In the genomic region with DNA sequence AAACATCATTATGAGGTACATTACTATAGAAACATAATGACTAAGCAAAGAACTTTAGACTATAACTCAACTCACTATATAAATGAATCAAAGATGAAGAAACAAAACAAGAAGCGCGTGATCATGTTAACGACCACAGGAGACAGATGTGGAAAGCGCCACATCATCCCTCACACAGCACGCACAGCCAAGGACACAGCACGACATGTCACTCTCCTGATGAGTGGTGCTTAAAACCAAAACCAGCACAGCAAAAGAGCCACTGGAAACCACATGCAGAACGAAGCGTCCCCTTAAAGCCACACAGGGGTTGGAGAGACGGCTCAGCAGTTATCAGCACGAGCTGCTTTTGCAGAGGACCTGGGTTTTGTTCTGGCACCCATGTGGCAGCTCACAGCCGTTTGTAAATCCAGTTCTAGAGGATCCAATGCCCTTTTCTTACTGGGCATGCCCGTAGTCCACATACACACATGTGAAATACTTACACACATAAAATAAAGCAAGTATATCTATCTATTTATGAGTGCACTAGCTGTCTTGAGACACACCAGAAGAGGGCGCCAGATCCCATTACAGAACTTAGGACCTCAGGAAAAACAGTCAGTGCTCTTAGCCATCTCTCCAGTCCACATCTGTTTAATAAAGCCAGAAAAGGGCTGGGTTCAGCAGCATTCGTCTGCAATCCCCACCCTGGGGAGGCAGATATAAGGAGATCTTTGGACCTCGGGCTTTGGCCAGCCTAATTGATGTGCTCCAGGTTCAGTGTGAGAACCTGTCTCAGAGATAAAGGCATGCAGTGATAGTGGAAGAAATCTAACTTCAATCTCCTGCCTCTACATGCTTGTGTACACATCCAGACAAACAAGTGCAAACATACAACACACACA, we compare ENCODE assay signal across 18 mouse cellular contexts. TPM values are rescaled to one million over a fixed set of nuclear protein-coding genes. Genes with fewer than 3 reads are reported as not detected.
DNase-seq lines count a peak whose midpoint lies in the region; ATAC-seq and TF ChIP-seq lines count a peak whose summit lies in the region.
"Had no signal": no experiment of that assay in that cellular context is flagged by ENCODE, and none has a peak within 500 bp of the region (broad histone marks: within the 10 kb centered on the region; RNA-seq: fewer than 3 reads in every experiment).

No protein-coding gene starts in this region.

- no peak for TF ChIP-seq EP300 in liver, embryonic 14.5 days (IDR thresholded peaks at IDR 0.05; ENCODE audit: low read depth)

- peak; percentile 40 for TF ChIP-seq CTCF in liver, embryonic 14.5 days (IDR thresholded peaks at IDR 0.05; ENCODE audit: low read depth)

- no peak for DNase-seq in liver, embryonic 14.5 days (ENCODE audit: low read depth in 3 of 3, low spot score in 3 of 3)
- DNase-seq in liver (no peak), 416B (ENCODE audit: low read depth) (peak; percentile 82)
- peak; percentile 40 for DNase-seq in CD4-positive helper T cell, adult 2 months (ENCODE audit: low read depth, low spot score)
- no peak for DNase-seq in kidney, postnatal 4 days
- no peak for DNase-seq in adrenal gland, postnatal 25 days
- DNase-seq: kidney, postnatal 25 days; layer of hippocampus, postnatal 36 days; lung, adult 2 months; spleen, adult 18-20 months had no signal

- no peaks in the 10 kb centered on the region for H3K27me3 ChIP-seq in liver, embryonic 14.5 days (ENCODE audit: control insufficient read depth, insufficient read depth, low read length)
- no peaks in the 10 kb centered on the region for H3K27me3 ChIP-seq in forebrain, embryonic 12.5 days
- H3K27me3 ChIP-seq: heart, embryonic 15.5 days; hindbrain, embryonic 15.5 days; limb, embryonic 12.5 days; midbrain, embryonic 12.5 days had no signal

- no peaks in the 10 kb centered on the region for H3K9me3 ChIP-seq in liver, embryonic 14.5 days (ENCODE audit: control insufficient read depth, low read length)
- H3K9me3 ChIP-seq in forebrain, embryonic 12.5 days, result no peaks in the 10 kb centered on the region
- H3K9me3 ChIP-seq: G1E; heart, embryonic 15.5 days; hindbrain, embryonic 15.5 days; limb, embryonic 12.5 days; midbrain, embryonic 12.5 days had no signal

- peaks cover 5% of the 10 kb centered on the region for H3K36me3 ChIP-seq in liver, embryonic 14.5 days (replicated peaks; ENCODE audit: control insufficient read depth, insufficient read depth, low read depth)
- peaks cover 32% of the 10 kb centered on the region for H3K36me3 ChIP-seq in forebrain, embryonic 12.5 days (replicated peaks)

- peaks cover 11 to 16% of the 10 kb centered on the region in 2 experiments for H3K4me1 ChIP-seq in liver, embryonic 14.5 days (replicated peaks; ENCODE audit: control insufficient read depth in 2 of 2, insufficient read depth in 2 of 2, low read length in 1 of 2)
- H3K4me1 ChIP-seq in forebrain, embryonic 12.5 days, result no peaks in the 10 kb centered on the region
- H3K4me1 ChIP-seq: heart, embryonic 15.5 days; hindbrain, embryonic 15.5 days; limb, embryonic 12.5 days; midbrain, embryonic 12.5 days had no signal

- H3K27ac ChIP-seq in liver, embryonic 14.5 days, result no peak overlapping the region
- no peak overlapping the region for H3K27ac ChIP-seq in forebrain, embryonic 12.5 days
- H3K27ac ChIP-seq: heart, embryonic 15.5 days; hindbrain, embryonic 15.5 days; limb, embryonic 12.5 days; midbrain, embryonic 12.5 days had no signal

- no peak overlapping the region for H3K9ac ChIP-seq in liver, embryonic 14.5 days (replicated peaks)
- H3K9ac ChIP-seq in forebrain, embryonic 12.5 days, result no peak overlapping the region
- H3K9ac ChIP-seq: heart, embryonic 15.5 days; hindbrain, embryonic 15.5 days; limb, embryonic 12.5 days; midbrain, embryonic 12.5 days had no signal

- WGBS in liver, embryonic 14.5 days (ENCODE audit: insufficient replicate concordance), result 63% methylated on average over 15 of the region's 15 CpGs
- 88% methylated on average over 15 of the region's 15 CpGs for WGBS in forebrain, embryonic 12.5 days

- H3K4me3 ChIP-seq in liver, embryonic 14.5 days (ENCODE audit: insufficient read depth in 1 of 2, low read depth in 2 of 2, low read length in 2 of 2), result no peak overlapping the region
- H3K4me3 ChIP-seq in forebrain, embryonic 12.5 days (replicated peaks), result no peak overlapping the region
- H3K4me3 ChIP-seq: heart, embryonic 15.5 days; hindbrain, embryonic 15.5 days; limb, embryonic 12.5 days; midbrain, embryonic 12.5 days had no signal

- no peak overlapping the region for H3K4me2 ChIP-seq in liver, embryonic 14.5 days (ENCODE audit: low read depth)
- H3K4me2 ChIP-seq in forebrain, embryonic 12.5 days, result no peak overlapping the region
- H3K4me2 ChIP-seq: heart, embryonic 15.5 days; hindbrain, embryonic 15.5 days; limb, embryonic 12.5 days; midbrain, embryonic 12.5 days had no signal

- ATAC-seq in liver, embryonic 14.5 days (ENCODE audit: insufficient read depth), result no peak
- peak; percentile 39 to 61 for ATAC-seq in hematopoietic stem cell, adult 5-6 weeks (replicated peaks in 1 of 2; ENCODE audit: insufficient read depth in 1 of 2, low FRiP score in 2 of 2, low TSS enrichment in 1 of 2, low read depth in 1 of 2, poor library complexity in 2 of 2, severe bottlenecking in 2 of 2)
- ATAC-seq in forebrain, embryonic 12.5 days (ENCODE audit: low FRiP score), result no peak
- ATAC-seq: forebrain, embryonic 14.5 days had no signal

RNA-seq across cellular contexts. Expression of a gene that starts 9.7 kb away (rescaled TPM):
- 20.9 and 25.0 TPM in 2 replicates for polyA plus RNA-seq in liver, embryonic 14.5 days (2012; rRNA removed)
- polyA plus RNA-seq in liver, embryonic 14.5 days (2014; fragmentation: Nextera tagmentation; extraction: Ambion mirVana), result 22.9 and 29.9 TPM in 2 replicates
- total RNA-seq in hematopoietic stem cell, adult 5-6 weeks (2017), result 157 and 201 TPM in 2 replicates
- polyA plus RNA-seq in forebrain, embryonic 12.5 days (2016; fragmentation: Nextera tagmentation; extraction: Ambion mirVana), result 86.1 and 90.2 TPM in 2 replicates
- 139 and 150 TPM in 2 replicates for total RNA-seq in adrenal gland, postnatal 25 days (2021)

RNA-seq across cellular contexts. Expression of a gene that starts 36.2 kb away (rescaled TPM):
- 3.0 and 3.7 TPM in 2 replicates for polyA plus RNA-seq in liver, embryonic 14.5 days (2012; rRNA removed)
- 0.57 and 0.59 TPM in 2 replicates for polyA plus RNA-seq in liver, embryonic 14.5 days (2014; fragmentation: Nextera tagmentation; extraction: Ambion mirVana)
- total RNA-seq in hematopoietic stem cell, adult 5-6 weeks (2017), result 59.3 and 89.6 TPM in 2 replicates
- 0.73 and 1.1 TPM in 2 replicates for polyA plus RNA-seq in forebrain, embryonic 12.5 days (2016; fragmentation: Nextera tagmentation; extraction: Ambion mirVana)
- 2.6 and 3.8 TPM in 2 replicates for total RNA-seq in adrenal gland, postnatal 25 days (2021)
- polyA plus RNA-seq: heart, embryonic 15.5 days; limb, embryonic 12.5 days had no signal

RNA-seq across cellular contexts. Expression of a gene that starts 41.2 kb away (rescaled TPM):
- 35.8 and 41.8 TPM in 2 replicates for polyA plus RNA-seq in liver, embryonic 14.5 days (2012; rRNA removed)
- 18.9 and 23.8 TPM in 2 replicates for polyA plus RNA-seq in liver, embryonic 14.5 days (2014; fragmentation: Nextera tagmentation; extraction: Ambion mirVana)
- total RNA-seq in hematopoietic stem cell, adult 5-6 weeks (2017), result 54.5 and 56.6 TPM in 2 replicates
- polyA plus RNA-seq in forebrain, embryonic 12.5 days (2016; fragmentation: Nextera tagmentation; extraction: Ambion mirVana), result 139 and 158 TPM in 2 replicates
- total RNA-seq in adrenal gland, postnatal 25 days (2021), result 103 and 108 TPM in 2 replicates

RNA-seq across cellular contexts. Expression of a gene that starts 47.9 kb away (rescaled TPM):
- polyA plus RNA-seq in liver, embryonic 14.5 days (2012; rRNA removed), result 175 and 221 TPM in 2 replicates
- polyA plus RNA-seq in liver, embryonic 14.5 days (2014; fragmentation: Nextera tagmentation; extraction: Ambion mirVana), result 519 and 576 TPM in 2 replicates
- total RNA-seq in hematopoietic stem cell, adult 5-6 weeks (2017), result 483 and 646 TPM in 2 replicates
- polyA plus RNA-seq in forebrain, embryonic 12.5 days (2016; fragmentation: Nextera tagmentation; extraction: Ambion mirVana), result 2,431 and 2,450 TPM in 2 replicates
- 218 and 247 TPM in 2 replicates for total RNA-seq in adrenal gland, postnatal 25 days (2021)

RNA-seq across cellular contexts. Expression of a gene that starts 51.3 kb away (rescaled TPM):
- polyA plus RNA-seq in liver, embryonic 14.5 days (2012; rRNA removed), result 0.07 and 0.12 TPM in 2 replicates
- polyA plus RNA-seq in liver, embryonic 14.5 days (2014; fragmentation: Nextera tagmentation; extraction: Ambion mirVana), result not detected in 2 replicates
- 0.89 and 2.2 TPM in 2 replicates for total RNA-seq in hematopoietic stem cell, adult 5-6 weeks (2017)
- polyA plus RNA-seq in forebrain, embryonic 12.5 days (2016; fragmentation: Nextera tagmentation; extraction: Ambion mirVana), result 3.9 and 4.2 TPM in 2 replicates
- 8.6 and 10.9 TPM in 2 replicates for total RNA-seq in adrenal gland, postnatal 25 days (2021)

Comparison
In these comparisons a context has a peak if more than half of its experiments do, and no peak if none do; other contexts are left out.
1. ATAC-seq: peak in hematopoietic stem cell, adult 5-6 weeks (2 of 2); none in liver, embryonic 14.5 days (single experiment) and forebrain, embryonic 12.5 days (single experiment).
2. DNase-seq: peak in 416B (single experiment) and CD4-positive helper T cell, adult 2 months (single experiment); none in liver, embryonic 14.5 days (0 of 3), liver (single experiment), kidney, postnatal 4 days (0 of 2) and adrenal gland, postnatal 25 days (single experiment).
3. RNA of a gene that starts 36.2 kb away (total RNA-seq): 59.3 to 89.6 TPM in hematopoietic stem cell, adult 5-6 weeks; 2.6 to 3.8 TPM in adrenal gland, postnatal 25 days; every median in the first group is over 10 times any median in the second.